Comparison of ENCODE assay signal across 16 mouse cellular contexts in the genomic region with DNA sequence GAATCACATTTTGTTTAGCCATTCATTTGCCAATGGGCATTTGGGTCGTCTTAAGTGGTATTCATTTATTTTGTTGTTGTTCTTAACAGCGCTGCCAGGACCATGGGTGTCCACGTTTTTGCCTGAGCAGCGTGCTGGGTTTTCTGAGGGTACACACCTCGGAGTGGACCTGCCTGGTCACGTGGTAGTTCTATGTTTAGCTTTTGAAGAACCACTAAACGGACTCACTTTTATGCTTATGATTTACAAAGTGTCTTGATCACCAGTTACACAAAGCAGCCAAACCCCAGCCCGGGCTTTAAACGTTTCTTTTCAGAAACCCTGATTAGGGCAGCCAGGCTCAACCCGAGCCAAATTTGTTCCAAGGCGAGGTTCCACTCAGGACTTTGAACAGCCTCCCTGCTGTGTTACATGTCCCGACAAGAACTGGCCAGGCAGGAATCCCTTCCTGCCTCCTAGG. TPM values are rescaled to one million over a fixed set of nuclear protein-coding genes. Genes with fewer than 3 reads are reported as not detected.
DNase-seq lines count a peak whose midpoint lies in the region; ATAC-seq and TF ChIP-seq lines count a peak whose summit lies in the region.
"Had no signal": no experiment of that assay in that cellular context is flagged by ENCODE, and none has a peak within 500 bp of the region (broad histone marks: within the 10 kb centered on the region; RNA-seq: fewer than 3 reads in every experiment).

No protein-coding gene starts in this region.

- H3K9me3 ChIP-seq in embryonic facial prominence, embryonic 13.5 days, result no peaks in the 10 kb centered on the region
- no peaks in the 10 kb centered on the region for H3K9me3 ChIP-seq in embryonic facial prominence, embryonic 10.5 days
- H3K9me3 ChIP-seq in ES-Bruce4 (replicated peaks; ENCODE audit: control insufficient read depth, insufficient read depth, low read length, poor library complexity, severe bottlenecking), result no peaks in the 10 kb centered on the region
- H3K9me3 ChIP-seq: hindbrain, embryonic 13.5 days; midbrain, embryonic 12.5 days had no signal

- 59% methylated on average over 12 of the region's 12 CpGs for WGBS in embryonic facial prominence, embryonic 13.5 days
- 73% methylated on average over 12 of the region's 12 CpGs for WGBS in embryonic facial prominence, embryonic 10.5 days
- WGBS in kidney, adult 2 months, result 55% methylated on average over 12 of the region's 12 CpGs

- TF ChIP-seq CTCF in kidney, adult 2 months (conservative IDR thresholded peaks at IDR 0.05; ENCODE audit: insufficient read depth, insufficient read length, low read depth, low read length), result no peak
- TF ChIP-seq CTCF in ES-Bruce4 (IDR thresholded peaks at IDR 0.05; ENCODE audit: low read depth, low read length), result no peak

- TF ChIP-seq POLR2A in kidney, adult 2 months (IDR thresholded peaks at IDR 0.05; ENCODE audit: low read depth, low read length), result no peak
- TF ChIP-seq POLR2A in ES-Bruce4 (IDR thresholded peaks at IDR 0.05; ENCODE audit: insufficient read depth, low read length), result no peak

- TF ChIP-seq EP300 in ES-Bruce4 (IDR thresholded peaks at IDR 0.05; ENCODE audit: insufficient read depth, low read depth, low read length), result peak; percentile 76; the same call in 1 of the 2 replicates

- peaks cover 3% of the 10 kb centered on the region for H3K36me3 ChIP-seq in embryonic facial prominence, embryonic 13.5 days
- peaks cover 7% of the 10 kb centered on the region for H3K36me3 ChIP-seq in embryonic facial prominence, embryonic 10.5 days (replicated peaks)
- H3K36me3 ChIP-seq in kidney, adult 2 months (ENCODE audit: control insufficient read depth, insufficient read depth, low read length), result no peaks in the 10 kb centered on the region
- H3K36me3 ChIP-seq in ES-Bruce4 (ENCODE audit: control insufficient read depth, insufficient read depth, low read length, poor library complexity, severe bottlenecking), result peaks cover 7% of the 10 kb centered on the region
- H3K36me3 ChIP-seq: hindbrain, embryonic 13.5 days had no signal

- DNase-seq in embryonic facial prominence, embryonic 10.5 days (ENCODE audit: low spot score), result no peak
- DNase-seq in kidney, adult 2 months, result peak; percentile 79
- DNase-seq in kidney, postnatal 14 days, result no peak
- peak; percentile 48 to 61 for DNase-seq in layer of hippocampus, adult 8-10 months (ENCODE audit: low spot score in 2 of 2)
- no peak for DNase-seq in ovary, adult 18-20 months (ENCODE audit: low spot score)
- DNase-seq: cerebellum, postnatal 14 days; gastrocnemius, postnatal 25 days; lung, adult 2 months; right cerebral cortex, postnatal 4 days; thymus, adult 18-20 months had no signal

- peak overlapping the region; percentile 74 for H3K27ac ChIP-seq in embryonic facial prominence, embryonic 13.5 days
- no peak overlapping the region for H3K27ac ChIP-seq in embryonic facial prominence, embryonic 10.5 days (replicated peaks)
- peak overlapping the region; percentile 20; the same call in 1 of the 2 replicates for H3K27ac ChIP-seq in kidney, adult 2 months (ENCODE audit: insufficient read depth, low read depth, low read length)
- peak overlapping the region; percentile 99 for H3K27ac ChIP-seq in ES-Bruce4 (ENCODE audit: insufficient read depth, low read length)
- H3K27ac ChIP-seq: hindbrain, embryonic 13.5 days; midbrain, embryonic 12.5 days had no signal

- H3K4me1 ChIP-seq in embryonic facial prominence, embryonic 13.5 days, result peaks cover 49% of the 10 kb centered on the region
- peaks cover 67% of the 10 kb centered on the region for H3K4me1 ChIP-seq in embryonic facial prominence, embryonic 10.5 days
- H3K4me1 ChIP-seq in kidney, adult 2 months (ENCODE audit: control insufficient read depth, insufficient read depth, low read length), result peaks cover 25% of the 10 kb centered on the region; the same call in 1 of the 2 replicates
- peaks cover 5% of the 10 kb centered on the region for H3K4me1 ChIP-seq in ES-Bruce4 (ENCODE audit: control insufficient read depth, insufficient read depth, low read length)

- no peak for ATAC-seq in embryonic facial prominence, embryonic 13.5 days (ENCODE audit: insufficient number of reproducible peaks, insufficient read depth, low FRiP score, low TSS enrichment, low read depth)
- no peak for ATAC-seq in CD4-positive, CD25-positive, alpha-beta regulatory T cell, adult 4 months

- H3K9ac ChIP-seq in embryonic facial prominence, embryonic 13.5 days, result no peak overlapping the region; the same call in 1 of the 2 replicates
- peak overlapping the region; percentile 88 for H3K9ac ChIP-seq in ES-Bruce4 (ENCODE audit: low read depth, poor library complexity, severe bottlenecking)
- H3K9ac ChIP-seq: hindbrain, embryonic 13.5 days; midbrain, embryonic 12.5 days had no signal

- peaks cover 3% of the 10 kb centered on the region; the same call in 1 of the 2 replicates for H3K27me3 ChIP-seq in embryonic facial prominence, embryonic 13.5 days
- peaks cover 16% of the 10 kb centered on the region for H3K27me3 ChIP-seq in embryonic facial prominence, embryonic 10.5 days (replicated peaks; ENCODE audit: low read depth, poor library complexity, severe bottlenecking)
- no peaks in the 10 kb centered on the region for H3K27me3 ChIP-seq in kidney, adult 2 months (replicated peaks; ENCODE audit: control insufficient read depth, insufficient read depth, low read length)
- H3K27me3 ChIP-seq in ES-Bruce4 (ENCODE audit: control insufficient read depth, insufficient read depth, low read length, poor library complexity, severe bottlenecking), result no peaks in the 10 kb centered on the region

- H3K4me2 ChIP-seq in embryonic facial prominence, embryonic 13.5 days, result peak overlapping the region; percentile 20; the same call in 1 of the 2 replicates
- H3K4me2 ChIP-seq: midbrain, embryonic 12.5 days had no signal

- H3K4me3 ChIP-seq in embryonic facial prominence, embryonic 13.5 days, result 0 out of 2 replicates have a peak overlapping the region, but pooled peaks have one; percentile 7
- no peak overlapping the region for H3K4me3 ChIP-seq in embryonic facial prominence, embryonic 10.5 days
- no peak overlapping the region for H3K4me3 ChIP-seq in kidney, adult 2 months (ENCODE audit: insufficient read depth, low read depth, low read length)
- H3K4me3 ChIP-seq in ES-Bruce4 (ENCODE audit: low read depth, low read length), result peak overlapping the region; percentile 72; the same call in 1 of the 2 replicates
- H3K4me3 ChIP-seq: hindbrain, embryonic 13.5 days; midbrain, embryonic 12.5 days had no signal

RNA-seq across cellular contexts. Expression of gene Gna13, which starts 2.0 kb away (rescaled TPM):
- polyA plus RNA-seq in embryonic facial prominence, embryonic 13.5 days (2015; fragmentation: Nextera tagmentation; extraction: Ambion mirVana), result 21.4 and 22.1 TPM in 2 replicates
- polyA plus RNA-seq in embryonic facial prominence, embryonic 10.5 days (2016; fragmentation: Nextera tagmentation; extraction: Ambion mirVana), result 18.3 and 18.5 TPM in 2 replicates
- polyA plus RNA-seq in kidney, adult 2 months (2012; rRNA removed), result 26.6 and 27.8 TPM in 2 replicates
- 62.2 and 65.1 TPM in 2 replicates for polyA plus RNA-seq in ES-Bruce4 (2011; ENCODE audit: insufficient read depth, insufficient read length, low read depth, missing spikeins)
- 10 to 100 TPM; 56.4 to 69.6 (median 63.0) TPM for total RNA-seq in layer of hippocampus, adult 8-10 months (2022)
- 10 to 100 TPM; 55.1 to 57.8 TPM for polyA plus RNA-seq in CD4-positive, CD25-positive, alpha-beta regulatory T cell, adult 4 months (2017; shearing (Covaris generic))

RNA-seq across cellular contexts. Expression of gene 9930022D16Rik, which starts 53.1 kb away (rescaled TPM):
- polyA plus RNA-seq in embryonic facial prominence, embryonic 13.5 days (2015; fragmentation: Nextera tagmentation; extraction: Ambion mirVana), result not detected in 2 replicates
- not detected in 2 replicates for polyA plus RNA-seq in embryonic facial prominence, embryonic 10.5 days (2016; fragmentation: Nextera tagmentation; extraction: Ambion mirVana)
- polyA plus RNA-seq in kidney, adult 2 months (2012; rRNA removed), result not detected in 2 replicates
- polyA plus RNA-seq in ES-Bruce4 (2011; ENCODE audit: insufficient read depth, insufficient read length, low read depth, missing spikeins), result not detected in 2 replicates
- total RNA-seq in layer of hippocampus, adult 8-10 months (2022), result not detected
- under 1 TPM; 0.22 to 0.39 TPM for polyA plus RNA-seq in CD4-positive, CD25-positive, alpha-beta regulatory T cell, adult 4 months (2017; shearing (Covaris generic))
- total RNA-seq: gastrocnemius, postnatal 25 days; left cerebral cortex, postnatal 10 days had no signal
- polyA plus RNA-seq: hindbrain, embryonic 13.5 days; lung, adult 2 months; midbrain, embryonic 12.5 days had no signal

Comparison
In these comparisons a context has a peak if more than half of its experiments do, and no peak if none do; other contexts are left out.
1. H3K4me3 ChIP-seq: peak in embryonic facial prominence, embryonic 13.5 days (single experiment) and ES-Bruce4 (single experiment); none in embryonic facial prominence, embryonic 10.5 days (single experiment) and kidney, adult 2 months (single experiment).
2. DNase-seq: peak in kidney, adult 2 months (single experiment) and layer of hippocampus, adult 8-10 months (2 of 2); none in embryonic facial prominence, embryonic 10.5 days (single experiment), kidney, postnatal 14 days (single experiment) and ovary, adult 18-20 months (single experiment).